Mouse (Mus musculus): ENCODE data around the gene Akap13. TPM values are rescaled to one million over a fixed set of nuclear protein-coding genes. Genes with fewer than 3 reads are reported as not detected.

Gene Akap13
- polyA plus RNA-seq, 1 experiment from 2014 or later = 24.3 TPM

DNA sequence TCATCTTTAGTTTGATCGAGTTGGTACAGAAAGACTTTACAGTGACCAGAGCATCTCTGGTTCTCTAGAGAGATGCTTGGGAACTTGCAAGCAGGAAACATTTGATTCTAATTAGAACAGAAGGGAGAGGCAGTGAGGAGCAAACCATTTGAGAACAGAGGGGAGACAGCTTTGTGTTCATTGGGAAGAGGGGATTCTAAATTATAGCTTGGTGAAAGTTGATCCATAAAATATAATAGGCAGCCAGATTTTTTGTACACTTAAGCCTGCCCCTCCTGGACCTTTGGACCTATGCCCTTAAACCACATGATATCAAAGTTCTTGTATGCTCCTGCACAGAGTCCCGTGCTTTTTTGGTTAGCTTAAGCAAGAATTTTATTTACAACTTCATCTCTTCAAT is 185.3 kb downstream of the Akap13 start:
- WGBS = 46% methylated on average over 2 of the region's 2 CpGs
- Histone ChIP-seq H3K4me2 (ENCODE audit: low read length) (no peak overlapping the region), H3K9me3 (replicated peaks; ENCODE audit: low read length) (no peaks in the 10 kb centered on the region), H3K4me1 (replicated peaks; ENCODE audit: insufficient read depth, low read length) (peaks cover 17% of the 10 kb centered on the region), H3K27ac (0 out of 2 replicates have a peak overlapping the region, but pooled peaks have one; percentile 82), H3K27me3 (ENCODE audit: insufficient read depth, low read length) (no peaks in the 10 kb centered on the region), H3K36me3 (ENCODE audit: insufficient read depth, low read length) (no peaks in the 10 kb centered on the region), H3K9ac (ENCODE audit: low read depth, low read length) (no peak overlapping the region), H3K4me3 (replicated peaks; ENCODE audit: low read depth, low read length) (no peak overlapping the region)
- no peak for TF ChIP-seq CTCF (IDR thresholded peaks at IDR 0.05; ENCODE audit: low read depth)
- DNase-seq (ENCODE audit: low spot score) (no peak), ATAC-seq (replicated peaks; ENCODE audit: low FRiP score, low read depth) (no peak)

GRCm38 (mm10) chr7:75641415-75642177 is 186.3 kb downstream of the Akap13 start:
- Histone ChIP-seq H3K4me2 (ENCODE audit: low read length) (peak overlapping the region; percentile 48), H3K27me3 (ENCODE audit: insufficient read depth, low read length) (no peaks in the 10 kb centered on the region), H3K4me1 (replicated peaks; ENCODE audit: insufficient read depth, low read length) (peaks cover 17% of the 10 kb centered on the region), H3K4me3 (replicated peaks; ENCODE audit: low read depth, low read length) (no peak overlapping the region), H3K9ac (ENCODE audit: low read depth, low read length) (no peak overlapping the region), H3K9me3 (replicated peaks; ENCODE audit: low read length) (no peaks in the 10 kb centered on the region), H3K27ac (peak overlapping the region; percentile 82), H3K36me3 (ENCODE audit: insufficient read depth, low read length) (no peaks in the 10 kb centered on the region)
- no peak for TF ChIP-seq CTCF (IDR thresholded peaks at IDR 0.05; ENCODE audit: low read depth)
- DNase-seq (ENCODE audit: low spot score) (peak; percentile 53), ATAC-seq (replicated peaks; ENCODE audit: low FRiP score, low read depth) (no peak)
- 43% methylated on average over 9 of the region's 9 CpGs for WGBS

- H3K4me1 ChIP-seq (replicated peaks; ENCODE audit: insufficient read depth, low read length) = peaks cover 17% of the 10 kb centered on the region
- no peak for TF ChIP-seq CTCF (IDR thresholded peaks at IDR 0.05; ENCODE audit: low read depth)
- DNase-seq (ENCODE audit: low spot score) (peak; percentile 95), ATAC-seq (replicated peaks; ENCODE audit: low FRiP score, low read depth) (peak; percentile 94)
- H3K4me3 ChIP-seq (replicated peaks; ENCODE audit: low read depth, low read length) = peak overlapping the region; percentile 0
- WGBS = 6% methylated on average over 9 of the region's 9 CpGs
- no peaks in the 10 kb centered on the region for H3K27me3 ChIP-seq (ENCODE audit: insufficient read depth, low read length)
- H3K36me3 ChIP-seq (ENCODE audit: insufficient read depth, low read length) = no peaks in the 10 kb centered on the region
- peak overlapping the region; percentile 48 for H3K4me2 ChIP-seq (ENCODE audit: low read length)
- no peaks in the 10 kb centered on the region for H3K9me3 ChIP-seq (replicated peaks; ENCODE audit: low read length)
- peak overlapping the region; percentile 82 for H3K27ac ChIP-seq
- H3K9ac ChIP-seq (ENCODE audit: low read depth, low read length) = 0 out of 2 replicates have a peak overlapping the region, but pooled peaks have one; percentile 31
Observed at GRCm38 (mm10) chr7:75642178-75642777, 186.9 kb downstream of the Akap13 start.

GRCm38 (mm10) chr7:75642846-75643563 is 187.7 kb downstream of the Akap13 start:
- Histone ChIP-seq H3K4me1 (replicated peaks; ENCODE audit: insufficient read depth, low read length) (peaks cover 17% of the 10 kb centered on the region), H3K9me3 (replicated peaks; ENCODE audit: low read length) (no peaks in the 10 kb centered on the region), H3K36me3 (ENCODE audit: insufficient read depth, low read length) (no peaks in the 10 kb centered on the region), H3K27me3 (ENCODE audit: insufficient read depth, low read length) (no peaks in the 10 kb centered on the region), H3K4me3 (replicated peaks; ENCODE audit: low read depth, low read length) (peak overlapping the region; percentile 0), H3K27ac (peak overlapping the region; percentile 82), H3K9ac (ENCODE audit: low read depth, low read length) (0 out of 2 replicates have a peak overlapping the region, but pooled peaks have one; percentile 5), H3K4me2 (ENCODE audit: low read length) (peak overlapping the region; percentile 48)
- DNase-seq (ENCODE audit: low spot score) (peak; percentile 43), ATAC-seq (replicated peaks; ENCODE audit: low FRiP score, low read depth) (no peak)
- TF ChIP-seq CTCF (IDR thresholded peaks at IDR 0.05; ENCODE audit: low read depth) = no peak
- 36% methylated on average over 15 of the region's 16 CpGs for WGBS

DNA sequence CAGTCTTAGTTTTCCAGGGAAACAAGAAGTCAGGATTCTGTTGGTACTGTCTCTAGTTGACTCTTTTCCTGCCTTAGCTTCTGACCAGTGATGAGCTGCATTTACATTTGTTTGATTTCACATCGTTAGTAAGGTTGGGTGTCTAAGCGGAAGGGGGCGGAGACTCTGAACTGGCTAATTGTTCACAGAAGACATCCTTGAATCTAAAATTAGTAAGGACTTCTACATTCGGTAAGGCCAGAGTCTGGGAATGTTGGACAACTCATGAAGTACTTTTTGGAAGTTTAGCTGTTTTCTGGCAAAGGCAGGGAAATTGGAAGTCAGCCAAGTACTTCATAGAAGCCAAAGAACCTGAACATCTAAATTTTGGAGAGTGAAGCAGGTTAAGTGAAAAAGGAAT is 188.7 kb downstream of the Akap13 start:
- no peak for TF ChIP-seq CTCF (IDR thresholded peaks at IDR 0.05; ENCODE audit: low read depth)
- Histone ChIP-seq H3K27ac (peak overlapping the region; percentile 62), H3K9ac (ENCODE audit: low read depth, low read length) (no peak overlapping the region), H3K9me3 (replicated peaks; ENCODE audit: low read length) (no peaks in the 10 kb centered on the region), H3K4me2 (ENCODE audit: low read length) (peak overlapping the region; percentile 48), H3K36me3 (ENCODE audit: insufficient read depth, low read length) (no peaks in the 10 kb centered on the region), H3K4me3 (replicated peaks; ENCODE audit: low read depth, low read length) (peak overlapping the region; percentile 18; the same call in 1 of the 2 replicates), H3K27me3 (ENCODE audit: insufficient read depth, low read length) (no peaks in the 10 kb centered on the region), H3K4me1 (replicated peaks; ENCODE audit: insufficient read depth, low read length) (peaks cover 17% of the 10 kb centered on the region)
- ATAC-seq (replicated peaks; ENCODE audit: low FRiP score, low read depth) (no peak), DNase-seq (ENCODE audit: low spot score) (peak; percentile 42)
- WGBS = 49% methylated on average over 4 of the region's 4 CpGs

DNA sequence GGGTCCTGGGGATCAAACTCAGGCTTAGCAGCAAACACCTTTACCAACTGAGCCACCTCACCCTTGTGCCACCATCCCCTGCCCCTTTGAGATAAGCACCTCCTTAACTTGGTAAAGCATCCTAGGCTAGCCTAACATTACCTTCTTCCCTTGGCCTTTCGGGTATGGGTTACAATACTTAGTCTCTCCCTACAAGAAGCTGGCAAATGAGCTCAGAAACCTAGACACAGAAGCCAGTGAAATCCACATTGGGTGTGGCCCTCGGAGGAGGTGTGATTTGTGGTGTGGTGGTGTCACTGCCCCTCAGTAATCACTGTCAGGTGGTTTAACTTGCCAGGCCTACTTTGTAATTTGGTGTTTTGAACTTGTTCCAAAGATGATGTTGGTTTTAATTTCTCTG is 189.3 kb downstream of the Akap13 start:
- ATAC-seq (replicated peaks; ENCODE audit: low FRiP score, low read depth) (no peak), DNase-seq (ENCODE audit: low spot score) (no peak)
- Histone ChIP-seq H3K27me3 (ENCODE audit: insufficient read depth, low read length) (no peaks in the 10 kb centered on the region), H3K4me2 (ENCODE audit: low read length) (peak overlapping the region; percentile 48), H3K4me3 (replicated peaks; ENCODE audit: low read depth, low read length) (0 out of 2 replicates have a peak overlapping the region, but pooled peaks have one; percentile 4), H3K36me3 (ENCODE audit: insufficient read depth, low read length) (no peaks in the 10 kb centered on the region), H3K27ac (peak overlapping the region; percentile 62; the same call in 1 of the 2 replicates), H3K4me1 (replicated peaks; ENCODE audit: insufficient read depth, low read length) (peaks cover 17% of the 10 kb centered on the region), H3K9me3 (replicated peaks; ENCODE audit: low read length) (no peaks in the 10 kb centered on the region), H3K9ac (ENCODE audit: low read depth, low read length) (no peak overlapping the region)
- TF ChIP-seq CTCF (IDR thresholded peaks at IDR 0.05; ENCODE audit: low read depth) = no peak
- 54% methylated on average over 2 of the region's 2 CpGs for WGBS
